Mouse (Mus musculus) hindbrain, embryonic 10.5 days (tissue): ENCODE measurements around the gene Fchsd2. TPM values are rescaled to one million over a fixed set of nuclear protein-coding genes. Genes with fewer than 3 reads are reported as not detected.

ENCODE experiments used
- DNase-seq: peaks from one replicate; pipeline ENCODE4 v3.0.0-alpha.2; 2017; ENCODE audit warnings: low spot score
- H3K27ac ChIP-seq: fragments of 300-500 bp; sonication (generic); 2 replicates; pipeline ENCODE4 v1.5.1; 2016; ENCODE audit warnings: mild to moderate bottlenecking, moderate library complexity
- H3K27me3 ChIP-seq: fragments of 300-500 bp; sonication (generic); 2 replicates; pipeline ENCODE4 v1.6.1; 2016; ENCODE audit warnings: mild to moderate bottlenecking; ENCODE audit not compliant: poor library complexity, insufficient read depth, severe bottlenecking
- H3K36me3 ChIP-seq: fragments of 300-500 bp; sonication (generic); 2 replicates; pipeline ENCODE4 v1.6.1; 2016; ENCODE audit warnings: mild to moderate bottlenecking, moderate library complexity
- H3K4me1 ChIP-seq: fragments of 300-500 bp; sonication (generic); replicated peaks from 2 replicates; pipeline ENCODE4 v1.6.1; 2016; ENCODE audit warnings: mild to moderate bottlenecking
- H3K4me3 ChIP-seq: fragments of 300-500 bp; sonication (generic); 2 replicates; pipeline ENCODE4 v1.5.1; 2016; ENCODE audit warnings: mild to moderate bottlenecking, moderate library complexity
- H3K9me3 ChIP-seq: fragments of 300-500 bp; sonication (generic); 2 replicates; pipeline ENCODE4 v1.6.1; 2016; ENCODE audit warnings: mild to moderate bottlenecking, moderate library complexity
- WGBS: fragments of 180-500 bp; shearing (Covaris S2); methylation state at CpG from one replicate; pipeline ENCODE4 v1.1.7; 2016; 5-methylcytosine and 5-hydroxymethylcytosine counted together
- polyA plus RNA-seq: library from polyadenylated mRNA; unstranded; fragments of >200 nt; fragmentation: Nextera tagmentation; extraction: Ambion mirVana; gene quantifications from 2 replicates; pipeline ENCODE4 v1.2.1, GENCODE M21; 2016

Gene Fchsd2
- polyA plus RNA-seq, 1 experiment from 2014 or later, result 20.9 TPM

GRCm38 (mm10) chr7:101321218-101321827 is 228.7 kb downstream of the Fchsd2 start:
- H3K27me3 ChIP-seq, result peaks cover 68% of the 10 kb centered on the region
- H3K9me3 ChIP-seq, result no peaks in the 10 kb centered on the region
- H3K4me3 ChIP-seq, result peak overlapping the region; percentile 82
- peak; percentile 58 for DNase-seq
- H3K36me3 ChIP-seq, result no peaks in the 10 kb centered on the region
- peaks cover 37% of the 10 kb centered on the region for H3K4me1 ChIP-seq
- under 1% methylated on average over 60 of the region's 61 CpGs for WGBS
- H3K27ac ChIP-seq, result peak overlapping the region; percentile 85

- no peak for DNase-seq
- Histone ChIP-seq H3K27ac (no peak overlapping the region), H3K4me3 (no peak overlapping the region), H3K36me3 (no peaks in the 10 kb centered on the region), H3K9me3 (no peaks in the 10 kb centered on the region), H3K4me1 (peaks cover 37% of the 10 kb centered on the region), H3K27me3 (peaks cover 61% of the 10 kb centered on the region)
- 71% methylated on average over 4 of the region's 4 CpGs for WGBS
Observed at GRCm38 (mm10) chr7:101323141-101323594, 230.5 kb downstream of the Fchsd2 start.

GRCm38 (mm10) chr7:101324142-101324962 is 231.7 kb downstream of the Fchsd2 start:
- H3K4me1 ChIP-seq, result peaks cover 45% of the 10 kb centered on the region
- 69% methylated on average over 6 of the region's 6 CpGs for WGBS
- H3K4me3 ChIP-seq, result no peak overlapping the region
- H3K27me3 ChIP-seq, result peaks cover 49% of the 10 kb centered on the region
- no peak for DNase-seq
- no peaks in the 10 kb centered on the region for H3K9me3 ChIP-seq
- H3K36me3 ChIP-seq, result no peaks in the 10 kb centered on the region
- no peak overlapping the region for H3K27ac ChIP-seq

- no peak overlapping the region for H3K4me3 ChIP-seq
- 80% methylated on average over 5 of the region's 5 CpGs for WGBS
- peaks cover 33% of the 10 kb centered on the region for H3K27me3 ChIP-seq
- H3K36me3 ChIP-seq, result no peaks in the 10 kb centered on the region
- no peak for DNase-seq
- H3K27ac ChIP-seq, result no peak overlapping the region
- H3K4me1 ChIP-seq, result peaks cover 49% of the 10 kb centered on the region
- no peaks in the 10 kb centered on the region for H3K9me3 ChIP-seq
Observed at GRCm38 (mm10) chr7:101326006-101326405, 233.3 kb downstream of the Fchsd2 start.

- no peaks in the 10 kb centered on the region for H3K36me3 ChIP-seq
- peaks cover 21% of the 10 kb centered on the region for H3K27me3 ChIP-seq
- WGBS, result 61% methylated on average over 5 of the region's 5 CpGs
- no peak overlapping the region for H3K27ac ChIP-seq
- no peaks in the 10 kb centered on the region for H3K9me3 ChIP-seq
- DNase-seq, result no peak
- H3K4me1 ChIP-seq, result peaks cover 38% of the 10 kb centered on the region
- no peak overlapping the region for H3K4me3 ChIP-seq
Observed at GRCm38 (mm10) chr7:101327263-101327662, 234.6 kb downstream of the Fchsd2 start.

GRCm38 (mm10) chr7:101327786-101328185 is 235.1 kb downstream of the Fchsd2 start:
- Histone ChIP-seq H3K27ac (no peak overlapping the region), H3K27me3 (peaks cover 15% of the 10 kb centered on the region), H3K9me3 (no peaks in the 10 kb centered on the region), H3K36me3 (no peaks in the 10 kb centered on the region), H3K4me3 (no peak overlapping the region), H3K4me1 (peaks cover 35% of the 10 kb centered on the region)
- 86% methylated on average over 2 of the region's 2 CpGs for WGBS
- no peak for DNase-seq

- Histone ChIP-seq H3K36me3 (no peaks in the 10 kb centered on the region), H3K4me3 (no peak overlapping the region), H3K27ac (no peak overlapping the region), H3K4me1 (peaks cover 29% of the 10 kb centered on the region; the same call in 1 of the 2 replicates), H3K9me3 (no peaks in the 10 kb centered on the region), H3K27me3 (peaks cover 6% of the 10 kb centered on the region; the same call in 1 of the 2 replicates)
- no peak for DNase-seq
- 75% methylated on average over 4 of the region's 4 CpGs for WGBS
Observed at GRCm38 (mm10) chr7:101328621-101329158, 236.0 kb downstream of the Fchsd2 start.

GRCm38 (mm10) chr7:101329606-101330005 is 236.9 kb downstream of the Fchsd2 start:
- 77% methylated on average over 4 of the region's 4 CpGs for WGBS
- H3K36me3 ChIP-seq, result no peaks in the 10 kb centered on the region
- no peak overlapping the region for H3K27ac ChIP-seq
- H3K27me3 ChIP-seq, result peaks cover 4% of the 10 kb centered on the region; the same call in 1 of the 2 replicates
- peaks cover 26% of the 10 kb centered on the region; the same call in 1 of the 2 replicates for H3K4me1 ChIP-seq
- no peak for DNase-seq
- no peak overlapping the region for H3K4me3 ChIP-seq
- H3K9me3 ChIP-seq, result no peaks in the 10 kb centered on the region

- DNase-seq, result no peak
- Histone ChIP-seq H3K27ac (peak overlapping the region; percentile 40; the same call in 1 of the 2 replicates), H3K27me3 (no peaks in the 10 kb centered on the region), H3K4me1 (peaks cover 25% of the 10 kb centered on the region; the same call in 1 of the 2 replicates), H3K36me3 (no peaks in the 10 kb centered on the region), H3K9me3 (no peaks in the 10 kb centered on the region), H3K4me3 (no peak overlapping the region)
- 74% methylated on average over 10 of the region's 10 CpGs for WGBS
Observed at GRCm38 (mm10) chr7:101330074-101330840, 237.6 kb downstream of the Fchsd2 start.

- Histone ChIP-seq H3K36me3 (no peaks in the 10 kb centered on the region), H3K9me3 (no peaks in the 10 kb centered on the region), H3K27ac (no peak overlapping the region), H3K27me3 (no peaks in the 10 kb centered on the region), H3K4me1 (peaks cover 25% of the 10 kb centered on the region; the same call in 1 of the 2 replicates), H3K4me3 (no peak overlapping the region)
- no peak for DNase-seq
- 79% methylated on average over 4 of the region's 4 CpGs for WGBS
Observed at GRCm38 (mm10) chr7:101330841-101331173, 238.1 kb downstream of the Fchsd2 start.

GRCm38 (mm10) chr7:101332045-101332831 is 239.6 kb downstream of the Fchsd2 start:
- WGBS, result 89% methylated on average over 5 of the region's 5 CpGs
- no peak for DNase-seq

More at GRCm38 (mm10) chr7:101332045-101332831, 239.6 kb downstream of the Fchsd2 start:
- Histone ChIP-seq H3K4me3 (no peak overlapping the region), H3K27ac (no peak overlapping the region), H3K4me1 (peaks cover 25% of the 10 kb centered on the region; the same call in 1 of the 2 replicates), H3K36me3 (no peaks in the 10 kb centered on the region), H3K27me3 (no peaks in the 10 kb centered on the region), H3K9me3 (no peaks in the 10 kb centered on the region)
